Mouse (Mus musculus) megakaryocyte, embryonic 14.5 days (primary cell): ENCODE results near the gene Crygn.

Source experiments
- FLI1 ChIP-seq: IDR thresholded peaks from 2 replicates; pipeline ENCODE4 v1.6.1; 2012; ENCODE audit warnings: low read length, inconsistent platforms, mixed read lengths
- GATA1 ChIP-seq: IDR thresholded peaks from 3 replicates; pipeline ENCODE4 v1.6.1; 2012; ENCODE audit warnings: mixed read lengths, low read length, inconsistent platforms, borderline replicate concordance

DNA sequence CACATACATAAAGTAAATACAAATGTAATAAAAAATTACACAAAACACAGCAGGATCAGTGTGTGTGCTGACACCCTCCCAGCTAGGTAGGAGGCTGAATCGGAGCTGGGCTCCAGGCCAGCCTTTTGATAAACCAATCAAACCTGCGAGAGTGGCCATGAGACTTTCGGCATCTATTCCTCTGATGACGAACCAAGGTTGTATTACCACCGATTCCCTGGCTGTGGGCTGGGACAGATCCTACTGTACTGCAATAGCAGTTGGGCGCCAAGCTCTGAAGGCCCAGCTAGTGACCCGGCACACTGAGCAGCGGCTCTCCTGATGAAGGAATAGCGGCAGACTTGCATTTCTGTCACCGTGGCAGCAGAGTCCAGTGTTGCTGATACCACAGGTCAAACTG, 40.8 kb upstream of the Crygn start:
- TF ChIP-seq GATA1 (no peak), FLI1 (no peak)
